Mouse (Mus musculus) cortical plate, adult 2 months (tissue): ENCODE data around the gene Gm42742. TPM values are rescaled to one million over a fixed set of nuclear protein-coding genes. Genes with fewer than 3 reads are reported as not detected.

ENCODE experiments used
- H3K27ac ChIP-seq: fragments of 200-500 bp; 2 replicates; pipeline ENCODE4 v1.5.1; 2012; ENCODE audit warnings: low read length, control low read depth, inconsistent platforms; ENCODE audit not compliant: insufficient read depth
- H3K4me1 ChIP-seq: fragments of 200-500 bp; 2 replicates; pipeline ENCODE4 v1.6.1; 2011; ENCODE audit warnings: low read length; ENCODE audit not compliant: control insufficient read depth, insufficient read depth
- H3K4me3 ChIP-seq: fragments of 200-500 bp; 2 replicates; pipeline ENCODE4 v1.5.1; 2011; ENCODE audit warnings: mild to moderate bottlenecking, low read length, control low read depth; ENCODE audit not compliant: insufficient read depth
- CTCF ChIP-seq: fragments of 200-500 bp; IDR thresholded peaks from 2 replicates; pipeline ENCODE4 v1.5.1; 2011; ENCODE audit warnings: mild to moderate bottlenecking, control low read depth, low read length; ENCODE audit not compliant: insufficient read depth; ENCODE audit errors: extremely low read depth
- POLR2A ChIP-seq: fragments of 200-500 bp; IDR thresholded peaks from 2 replicates; pipeline ENCODE4 v1.6.1; 2011; ENCODE audit warnings: mild to moderate bottlenecking, low read length, control low read depth; ENCODE audit not compliant: insufficient read depth; ENCODE audit errors: extremely low read depth
- polyA plus RNA-seq: library from polyadenylated mRNA; depleted of rRNA; stranded (reverse); fragments of >200 nt; gene quantifications from 2 replicates; pipeline ENCODE4 v1.2.3, GENCODE M21; 2012

The Gm42742 gene
- polyA plus RNA-seq, 1 experiment, result 97.1 TPM

DNA sequence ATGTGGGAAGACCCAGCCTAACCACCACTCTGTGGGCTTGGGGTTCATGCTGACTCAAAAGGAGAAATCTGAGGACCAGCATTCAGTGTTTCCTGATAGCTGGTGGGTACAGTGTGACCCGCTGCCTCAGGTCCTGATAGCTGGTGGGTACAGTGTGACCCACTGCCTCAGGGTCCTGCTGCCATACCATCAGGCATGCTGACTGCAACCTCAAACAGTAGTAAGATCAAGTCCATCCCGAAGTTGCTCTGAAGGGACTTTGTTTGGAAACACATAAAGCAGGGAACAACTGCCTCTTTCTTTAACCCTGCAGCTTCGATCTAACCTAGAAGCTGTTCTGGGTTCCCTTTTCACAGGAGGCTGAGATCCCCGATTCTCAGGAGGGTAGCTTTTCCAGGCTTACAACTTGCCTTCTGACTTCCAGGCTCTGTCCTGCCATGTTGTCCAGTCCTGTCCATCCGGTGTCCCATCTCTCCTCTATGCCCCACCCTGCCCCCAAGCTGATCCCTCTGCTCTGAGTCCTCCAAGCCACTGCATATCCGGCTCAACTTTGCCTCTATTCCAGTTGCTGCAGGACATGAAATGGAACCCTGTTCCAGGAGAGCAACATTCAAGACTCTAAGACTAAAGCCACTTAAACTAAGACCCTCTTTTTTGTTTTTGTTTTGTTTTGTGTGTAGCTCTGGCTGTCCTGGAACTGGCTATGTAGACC is 13.4 kb downstream of the Gm42742 start:
- H3K4me1 ChIP-seq, result peaks cover 2% of the 10 kb centered on the region; the same call in 1 of the 2 replicates
- TF ChIP-seq POLR2A, result no peak
- TF ChIP-seq CTCF, result no peak
- H3K4me3 ChIP-seq, result no peak overlapping the region
- H3K27ac ChIP-seq, result no peak overlapping the region

DNA sequence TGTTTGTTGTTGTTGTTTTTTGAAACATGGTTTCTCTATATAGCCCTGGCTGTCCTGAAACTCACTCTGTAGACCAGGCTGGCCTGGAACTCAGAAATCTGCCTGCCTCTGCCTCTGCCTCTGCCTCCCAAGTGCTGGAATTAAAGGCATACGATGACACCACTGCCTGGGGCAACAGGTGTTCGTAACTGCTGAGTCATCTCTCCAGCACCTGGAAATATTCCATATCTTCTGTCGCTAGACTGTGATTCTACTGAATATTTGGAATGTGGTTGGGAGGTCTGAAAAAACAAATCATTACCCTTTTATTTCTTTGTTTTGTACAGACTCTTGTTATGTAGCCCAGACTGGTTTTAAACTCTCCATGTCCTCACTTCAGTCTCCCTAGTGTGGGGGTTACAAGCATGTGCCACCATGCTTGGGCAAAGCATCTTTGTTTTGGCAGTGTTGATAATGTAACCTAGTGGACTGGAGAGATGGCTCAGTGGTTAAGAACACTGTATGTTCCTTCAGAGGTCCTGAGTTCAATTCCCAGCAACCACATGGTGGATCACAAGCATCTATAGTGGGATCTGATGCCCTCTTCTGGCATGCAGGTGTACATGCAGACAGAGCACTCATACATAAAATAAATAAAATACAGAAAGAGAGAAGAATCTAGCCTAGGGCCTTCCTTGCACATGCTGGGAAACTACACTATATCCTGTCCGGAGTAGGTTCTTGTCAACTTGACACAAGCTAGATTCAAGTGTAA is 16.6 kb downstream of the Gm42742 start:
- no peak overlapping the region for H3K4me3 ChIP-seq
- TF ChIP-seq POLR2A (no peak), CTCF (no peak)
- H3K27ac ChIP-seq, result no peak overlapping the region
- H3K4me1 ChIP-seq, result peaks cover 2% of the 10 kb centered on the region; the same call in 1 of the 2 replicates

DNA sequence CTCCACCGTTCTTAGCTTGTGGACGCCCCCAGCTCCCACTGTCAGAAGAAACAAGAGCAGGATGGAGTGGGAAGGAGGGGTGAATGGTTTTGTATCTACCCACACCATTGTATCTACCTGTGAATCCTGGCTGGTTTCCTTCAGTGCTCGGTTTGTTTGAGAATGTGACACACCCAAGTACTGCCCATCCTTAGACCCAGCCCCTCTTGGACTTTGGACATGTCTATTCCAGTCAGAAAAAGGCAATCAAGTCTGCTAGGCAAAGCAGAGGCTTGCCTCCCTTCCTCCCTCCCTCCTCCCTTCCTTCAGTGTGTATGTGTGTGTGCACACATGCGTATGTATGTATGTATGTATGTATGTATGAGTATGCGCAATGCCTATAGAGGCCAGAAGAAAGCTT is 17.3 kb downstream of the Gm42742 start:
- no peak for TF ChIP-seq CTCF
- no peak for TF ChIP-seq POLR2A
- Histone ChIP-seq H3K4me3 (no peak overlapping the region), H3K27ac (no peak overlapping the region)

DNA sequence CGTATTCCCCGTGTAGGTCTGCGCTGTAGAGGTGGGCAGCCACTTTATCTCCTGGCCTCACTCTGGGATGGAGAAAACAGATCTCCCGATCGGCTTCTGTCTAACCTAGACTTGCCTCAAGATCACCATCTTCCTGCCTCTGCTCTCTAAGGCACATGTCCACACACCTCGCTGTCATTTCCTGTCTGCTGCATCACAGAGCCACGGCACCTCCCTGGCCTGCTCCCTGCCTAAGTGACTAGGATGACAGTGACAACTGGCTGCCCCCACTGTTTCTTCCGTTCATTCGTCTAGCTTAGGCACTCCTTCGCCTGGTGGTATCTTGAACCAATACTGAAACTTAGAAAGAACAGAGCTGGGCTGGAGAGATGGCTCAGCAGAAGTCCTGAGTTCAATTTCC is 21.3 kb downstream of the Gm42742 start:
- no peak for TF ChIP-seq POLR2A
- TF ChIP-seq CTCF, result no peak
- H3K27ac ChIP-seq, result no peak overlapping the region

More for the DNA sequence above, 17.3 kb downstream of the Gm42742 start:
- H3K4me1 ChIP-seq, result no peaks in the 10 kb centered on the region; the same call in 1 of the 2 replicates

DNA sequence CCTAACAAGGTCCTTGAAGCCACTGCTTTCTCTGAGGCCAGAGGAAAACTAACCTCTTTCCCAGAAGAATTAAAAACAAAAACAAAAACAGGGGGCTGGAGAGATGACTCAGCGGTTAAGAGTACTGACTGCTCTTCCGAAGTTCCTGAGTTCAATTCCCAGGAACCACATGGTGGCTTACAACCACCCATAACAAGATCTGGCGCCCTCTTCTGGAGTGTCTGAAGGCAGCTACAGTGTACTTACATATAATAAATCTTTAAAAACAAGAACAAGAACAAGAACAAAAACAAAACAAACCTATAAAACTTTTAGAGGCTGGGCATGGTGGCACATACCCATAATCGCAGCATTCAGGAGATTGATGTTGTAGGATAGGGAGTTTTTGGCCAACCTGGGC is 24.4 kb downstream of the Gm42742 start:
- Histone ChIP-seq H3K4me3 (no peak overlapping the region), H3K4me1 (no peaks in the 10 kb centered on the region), H3K27ac (no peak overlapping the region)
- TF ChIP-seq CTCF, result no peak
- no peak for TF ChIP-seq POLR2A

More for the DNA sequence above, 21.3 kb downstream of the Gm42742 start:
- no peak overlapping the region for H3K4me3 ChIP-seq
- H3K4me1 ChIP-seq, result no peaks in the 10 kb centered on the region

DNA sequence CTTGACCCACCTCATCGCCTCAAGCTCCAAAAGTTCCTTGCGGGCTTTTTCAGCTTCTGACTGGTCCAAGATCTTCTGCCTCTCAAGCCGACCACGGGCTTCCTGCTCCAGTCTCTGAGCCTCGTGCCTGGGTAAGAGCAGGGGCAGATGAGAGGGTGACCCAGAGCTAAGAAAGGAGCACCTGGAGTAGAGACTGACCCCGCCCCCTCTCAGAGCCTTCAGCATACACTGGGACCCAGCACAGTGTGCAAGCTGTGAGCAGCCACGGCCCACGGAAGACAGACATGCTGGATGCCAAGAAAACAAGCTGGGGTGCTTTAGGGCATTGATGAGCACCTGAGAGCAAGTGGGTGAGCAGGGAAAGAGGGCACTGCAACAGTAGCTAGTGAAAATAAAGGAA is 32.1 kb downstream of the Gm42742 start:
- Histone ChIP-seq H3K4me1 (no peaks in the 10 kb centered on the region), H3K27ac (no peak overlapping the region), H3K4me3 (no peak overlapping the region)
- TF ChIP-seq POLR2A (no peak), CTCF (no peak)

DNA sequence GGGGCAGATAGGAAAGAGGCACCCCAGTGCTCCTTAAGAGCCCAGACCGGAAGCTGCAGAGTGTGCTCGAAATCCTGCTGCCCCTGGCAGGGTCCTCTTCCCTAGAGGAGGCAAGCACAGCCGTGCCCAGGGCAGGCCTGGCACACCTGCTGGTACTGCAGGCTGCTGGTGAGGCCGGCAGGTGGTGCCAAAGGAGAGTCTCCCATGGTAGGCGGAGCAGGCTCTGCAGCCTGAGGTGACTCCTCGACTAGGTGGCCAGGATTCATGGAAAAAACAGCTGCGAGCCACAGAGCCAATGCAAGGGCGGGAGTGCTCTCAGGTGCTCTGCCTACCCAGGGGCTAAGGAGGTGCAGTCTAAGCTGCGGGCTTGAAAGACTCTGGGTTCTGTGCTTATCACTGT is 34.6 kb downstream of the Gm42742 start:
- H3K27ac ChIP-seq, result no peak overlapping the region
- TF ChIP-seq CTCF (peak; percentile 49), POLR2A (no peak)
- no peak overlapping the region for H3K4me3 ChIP-seq
- H3K4me1 ChIP-seq, result no peaks in the 10 kb centered on the region

DNA sequence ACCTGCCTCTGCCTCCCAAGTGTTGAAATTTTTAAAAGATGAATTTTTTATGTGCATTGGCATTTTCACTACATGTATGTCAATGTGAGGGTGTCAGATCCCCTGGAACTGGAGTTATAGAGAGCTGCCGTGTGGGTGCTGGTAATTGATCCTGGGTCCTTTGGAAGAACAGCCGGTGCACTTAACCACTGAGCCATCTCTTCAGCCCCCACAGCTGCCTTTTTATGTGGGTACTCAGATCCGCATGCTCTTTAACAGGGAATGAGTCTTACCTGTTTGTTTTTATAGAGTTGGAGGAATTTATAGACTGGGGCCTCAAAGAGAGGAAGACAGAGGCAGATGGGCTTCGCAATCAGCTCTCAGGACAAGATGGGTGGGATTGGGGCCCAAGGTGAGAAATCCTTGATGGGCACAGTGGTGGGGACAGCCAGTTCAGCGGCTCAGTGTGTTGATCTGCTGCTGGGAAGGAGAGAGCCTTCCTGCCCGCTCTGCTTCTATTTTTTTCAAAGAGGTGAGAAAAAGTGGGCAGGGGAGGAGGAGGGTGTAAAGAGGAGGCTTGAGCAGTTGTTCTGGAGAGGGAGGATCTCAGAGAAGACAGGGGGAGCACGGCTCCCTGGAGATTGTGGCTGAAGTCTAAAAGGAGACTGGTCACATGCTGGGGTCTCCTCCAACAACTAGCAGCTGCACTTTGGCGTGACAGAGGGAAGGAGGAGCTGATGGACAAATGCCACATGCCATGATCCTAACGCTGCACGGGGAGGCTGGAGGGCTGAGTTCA is 36.0 kb downstream of the Gm42742 start:
- Histone ChIP-seq H3K4me3 (no peak overlapping the region), H3K27ac (no peak overlapping the region), H3K4me1 (no peaks in the 10 kb centered on the region)
- TF ChIP-seq CTCF (no peak), POLR2A (no peak)

DNA sequence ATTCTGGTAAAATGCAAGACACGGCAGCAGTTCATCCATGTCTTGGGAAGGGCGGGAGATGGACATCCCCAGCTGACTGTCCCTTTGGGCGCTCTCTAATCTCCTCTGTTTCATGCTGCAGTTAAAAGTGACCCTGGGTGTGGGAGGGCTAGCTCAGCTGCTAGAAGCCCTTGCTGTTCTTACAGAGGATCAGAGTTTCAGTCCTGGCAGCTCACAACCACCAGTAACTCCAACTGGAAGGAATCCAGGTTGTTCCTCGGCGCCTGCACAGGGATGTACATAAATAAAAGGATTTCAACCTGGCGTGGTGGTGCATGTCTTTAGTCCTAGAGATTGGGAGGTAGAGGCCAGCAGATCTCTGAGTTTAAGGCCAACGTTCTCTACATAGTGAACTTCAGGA is 37.8 kb downstream of the Gm42742 start:
- Histone ChIP-seq H3K4me3 (no peak overlapping the region), H3K27ac (no peak overlapping the region), H3K4me1 (0 out of 2 replicates have a peak, but pooled peaks cover 1% of the 10 kb centered on the region)
- TF ChIP-seq CTCF, result no peak
- no peak for TF ChIP-seq POLR2A

DNA sequence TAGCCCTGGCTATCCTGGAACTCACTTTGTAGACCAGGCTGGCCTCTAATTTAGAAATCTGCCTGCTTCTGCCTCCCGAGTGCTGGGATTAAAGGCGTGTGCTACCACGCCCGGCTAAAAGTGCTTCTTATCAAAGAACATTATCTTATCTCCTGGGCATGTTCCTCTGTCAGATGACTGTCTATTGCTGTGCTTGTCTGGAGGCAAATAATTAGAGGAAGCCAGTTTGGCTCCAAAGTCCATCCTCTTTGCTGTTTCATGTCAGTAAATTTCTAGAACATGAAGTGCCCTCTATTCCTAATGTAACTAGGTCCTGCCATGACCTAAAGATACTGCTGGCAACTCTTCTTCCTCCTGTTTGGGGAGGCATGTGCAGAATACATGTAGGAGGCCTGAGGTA is 38.8 kb downstream of the Gm42742 start:
- Histone ChIP-seq H3K4me3 (no peak overlapping the region), H3K4me1 (peaks cover 5% of the 10 kb centered on the region; the same call in 1 of the 2 replicates), H3K27ac (no peak overlapping the region)
- TF ChIP-seq CTCF (no peak), POLR2A (no peak)
